Mouse (Mus musculus) adrenal gland, postnatal 36 days (tissue): ENCODE results near the gene Def8. TPM values are rescaled to one million over a fixed set of nuclear protein-coding genes. Genes with fewer than 3 reads are reported as not detected.

ENCODE experiments used
- DNase-seq, 2 experiments: peaks; one replicate each; pipeline ENCODE4 v3.0.0; 2021; ENCODE audit warnings: mixed read lengths in 1 of 2
- long read RNA-seq, 2 experiments: library from polyadenylated mRNA; stranded (forward); transcript quantifications; one replicate each; pipeline ENCODE4 v2.0.0; 2021; ENCODE audit warnings: borderline sequencing depth in 2 of 2
- total RNA-seq, 2 experiments: library from RNA; stranded (reverse); gene quantifications; 2 replicates each; pipeline ENCODE4 v1.2.3; 2021

The Def8 gene
- total RNA-seq: 10 to 100 TPM; 21.7 to 32.6 TPM
- long read RNA-seq, experiment 1, transcript Def8-202 (12 exons, 3,127 nt): major isoform, 7 of 16 reads
- long read RNA-seq, experiment 1, partial matches to known transcripts: 6 of 16 reads
- long read RNA-seq, experiment 1, other reads (novel, unspliced or antisense): 3 of 16 reads
- long read RNA-seq, experiment 2, transcript Def8-202 (12 exons, 3,127 nt): major isoform, 7 of 12 reads
- long read RNA-seq, experiment 2, partial matches to known transcripts: 1 of 12 reads
- long read RNA-seq, experiment 2, other reads (novel, unspliced or antisense): 1 of 12 reads

- no peak for DNase-seq
These were observed at the start of gene Def8 for GRCm38 (mm10) chr8:123423441-123423840. Gene Def8 (plus strand): TSS chr8:123423527.

DNA sequence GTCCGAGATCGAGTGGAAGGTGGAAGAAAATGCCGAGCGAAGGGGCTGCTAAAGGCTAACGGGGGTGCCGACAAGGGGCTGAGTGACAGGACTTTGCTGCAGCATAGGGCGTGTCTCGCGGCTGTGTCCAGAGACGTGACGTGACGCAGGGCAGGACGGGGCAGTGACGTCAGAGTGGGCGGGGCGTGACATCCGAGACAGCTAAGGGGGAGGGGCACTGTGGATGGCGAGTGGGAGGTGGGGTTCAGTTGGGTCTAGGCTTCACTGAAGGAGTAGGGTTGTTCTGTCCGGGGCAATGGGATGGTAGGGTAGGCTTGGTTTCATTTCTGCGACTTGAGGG lies 49.1 kb upstream of the Def8 start:
- peak; percentile 96 to 97 for DNase-seq

DNA sequence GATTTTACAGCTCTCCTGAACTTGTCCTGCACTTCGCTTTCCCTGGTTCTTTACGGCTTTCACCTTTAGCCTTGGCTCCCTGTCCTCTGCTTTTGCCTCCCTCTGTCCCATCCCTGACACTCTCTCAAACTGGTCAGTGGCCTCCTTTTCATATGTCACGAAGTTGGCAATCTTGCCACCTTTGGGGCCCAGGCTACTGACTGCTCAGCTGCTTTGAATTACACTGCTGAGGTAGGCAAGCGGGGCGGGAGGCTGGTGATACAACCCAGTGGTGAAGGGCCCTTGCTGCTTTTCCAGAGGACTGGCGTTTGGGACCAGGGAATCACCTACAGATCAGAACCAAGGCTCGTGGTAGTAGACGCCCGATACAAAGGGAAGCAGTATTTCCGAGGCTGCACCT lies 47.6 kb upstream of the Def8 start:
- no peak for DNase-seq

DNA sequence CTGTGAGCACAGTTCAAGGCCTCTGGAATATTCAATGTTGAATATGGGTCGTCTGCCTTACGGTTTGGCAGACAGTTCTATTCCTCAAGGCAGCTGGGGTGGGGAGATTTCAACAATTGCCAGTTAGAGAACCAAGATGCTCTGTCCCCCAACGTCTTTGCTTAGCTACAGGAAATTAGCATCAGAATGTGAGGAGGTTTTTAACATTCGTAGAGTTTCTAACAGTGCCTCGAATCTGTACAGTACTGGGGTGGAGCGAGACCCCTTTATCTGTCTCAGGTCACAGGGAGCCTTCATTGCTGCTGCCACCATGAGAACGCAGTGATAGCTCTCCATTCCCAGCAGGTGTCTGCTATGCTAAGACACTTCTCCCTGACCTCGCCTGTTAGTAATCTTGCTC lies 47.2 kb upstream of the Def8 start:
- DNase-seq: no peak

DNA sequence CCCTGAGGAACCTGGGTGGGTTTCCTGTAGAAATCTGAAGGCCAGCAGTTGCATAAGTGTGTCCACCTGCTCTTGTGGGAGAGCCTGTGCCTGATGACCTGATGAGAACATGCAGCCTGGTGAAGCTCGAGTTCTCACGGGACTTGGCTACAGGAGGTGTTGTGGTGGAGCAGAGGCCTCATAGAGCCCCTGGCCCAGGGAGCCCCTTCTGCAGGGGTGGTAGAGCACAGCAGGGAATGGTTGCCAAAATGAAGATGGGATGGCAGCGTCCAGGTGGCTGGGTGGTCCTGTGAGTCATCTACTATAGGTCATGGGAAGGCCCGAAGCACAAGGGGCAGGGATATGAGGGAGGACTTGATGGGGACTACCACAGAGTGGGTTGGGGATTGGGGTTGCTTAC lies 41.6 kb upstream of the Def8 start:
- no peak for DNase-seq

DNA sequence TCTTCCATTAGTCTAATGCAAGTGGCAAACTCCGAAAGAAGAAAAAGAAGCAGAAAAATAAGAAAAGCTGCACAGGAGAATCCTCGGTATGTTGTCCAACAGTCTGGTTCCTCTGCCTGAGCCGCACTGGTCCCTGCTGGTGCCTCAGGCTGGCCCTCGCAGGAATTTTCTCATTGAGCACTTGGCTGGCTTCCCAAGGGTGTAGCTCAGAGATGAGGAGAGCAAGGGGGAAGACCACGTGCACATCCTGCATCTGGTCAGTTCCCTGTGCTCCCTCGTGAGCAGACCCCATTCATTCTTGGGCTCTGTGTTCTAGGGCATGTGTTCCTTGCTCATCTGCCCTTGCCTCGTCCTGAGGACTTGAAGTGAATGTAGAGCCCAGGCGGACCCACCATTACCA lies 40.8 kb upstream of the Def8 start:
- no peak for DNase-seq

GRCm38 (mm10) chr8:123384883-123385540 lies 38.3 kb upstream of the Def8 start:
- DNase-seq: peak; percentile 48 to 54

- peak; percentile 55 to 65 for DNase-seq
These were observed 36.3 kb upstream of the Def8 start for GRCm38 (mm10) chr8:123387041-123387440.

GRCm38 (mm10) chr8:123387801-123388200 lies 35.5 kb upstream of the Def8 start:
- DNase-seq: peak in 1 of 2 experiments; percentile 62

DNA sequence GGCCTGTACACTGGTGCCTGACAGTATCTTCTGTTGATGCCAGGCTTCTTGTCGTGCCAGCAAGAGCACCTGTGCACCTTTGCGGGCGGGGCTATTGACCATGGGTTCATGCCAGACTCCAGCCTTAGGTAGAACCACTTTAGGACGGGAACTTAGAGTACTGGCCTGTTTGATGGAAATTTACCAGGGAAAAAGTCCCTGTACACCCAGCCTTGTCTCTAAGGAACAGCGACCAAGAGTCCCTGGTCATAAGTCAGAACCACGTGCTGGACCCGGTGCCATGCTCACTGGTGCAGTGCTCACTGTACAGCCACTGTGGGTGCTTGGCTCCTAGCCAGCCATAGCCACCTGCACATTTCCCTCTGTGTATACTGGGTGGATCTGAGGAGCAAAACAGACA lies 34.3 kb upstream of the Def8 start:
- DNase-seq: no peak

DNA sequence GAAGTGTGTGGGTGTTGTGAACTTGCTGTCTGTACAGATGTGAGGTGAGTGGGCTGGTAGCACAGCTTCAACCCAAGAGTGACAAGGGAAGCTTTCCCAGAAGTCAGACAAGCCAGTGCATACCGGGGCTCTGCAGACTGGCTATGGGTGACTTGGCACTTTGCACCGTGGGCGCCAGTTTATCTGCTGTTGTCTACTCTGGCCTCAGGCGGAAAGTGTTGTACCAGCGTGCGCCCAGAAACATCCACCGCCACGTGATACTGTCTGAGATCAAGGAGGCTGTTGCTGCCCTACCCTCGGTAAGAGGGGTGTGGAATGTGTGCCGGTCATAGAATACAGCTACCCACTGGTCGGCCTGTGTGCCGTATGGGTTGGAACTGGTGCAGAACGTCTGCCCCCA lies 25.0 kb upstream of the Def8 start:
- DNase-seq: no peak

DNA sequence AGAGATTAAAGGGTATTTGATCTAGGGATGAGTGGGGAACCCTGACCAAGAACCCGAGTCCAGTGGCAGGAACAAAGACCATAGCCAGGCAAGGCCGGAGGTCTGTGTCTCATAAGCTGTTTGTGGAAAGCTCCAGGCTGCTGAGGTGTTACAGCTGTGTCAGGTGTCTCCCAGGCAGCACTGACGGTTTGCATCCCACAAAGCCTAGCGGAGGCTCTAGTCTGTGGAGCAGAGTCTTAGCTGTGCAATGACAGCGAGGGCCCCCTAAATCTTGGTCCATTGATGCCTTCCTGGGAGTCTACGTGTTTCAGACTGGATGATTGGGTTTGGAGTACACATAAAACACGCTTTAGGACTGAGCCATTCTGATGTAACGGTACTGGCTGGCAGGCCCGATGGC lies 21.4 kb upstream of the Def8 start:
- no peak for DNase-seq

- DNase-seq: no peak
These were observed 20.5 kb upstream of the Def8 start for GRCm38 (mm10) chr8:123402730-123403326.

- no peak for DNase-seq
These were observed 18.8 kb upstream of the Def8 start for GRCm38 (mm10) chr8:123404521-123404920.

DNA sequence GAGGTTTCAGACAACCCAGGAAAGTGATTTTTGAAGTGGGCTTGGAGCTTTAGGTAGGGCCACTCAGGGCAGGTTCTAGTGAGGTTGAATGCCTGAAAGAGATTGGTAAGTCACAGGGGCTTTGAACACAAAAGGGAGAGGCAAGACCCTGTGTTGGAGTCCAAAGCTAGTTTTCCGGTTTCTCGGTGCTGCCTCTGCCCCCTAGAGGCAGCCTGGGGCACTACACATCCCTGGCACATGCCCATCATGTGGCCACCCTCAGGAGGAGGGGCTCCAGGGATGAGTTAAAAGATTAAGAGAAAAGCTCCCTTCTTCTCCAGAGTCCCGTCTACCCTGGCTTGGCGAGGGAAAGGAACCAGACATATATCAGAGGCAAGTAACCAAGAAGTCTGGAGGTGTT lies 16.5 kb upstream of the Def8 start, which contains the start of gene Mc1r:
Mc1r (plus strand) TSS at position 322 of the 400 bp plus-strand sequence.
- peak; percentile 68 to 80 for DNase-seq

DNA sequence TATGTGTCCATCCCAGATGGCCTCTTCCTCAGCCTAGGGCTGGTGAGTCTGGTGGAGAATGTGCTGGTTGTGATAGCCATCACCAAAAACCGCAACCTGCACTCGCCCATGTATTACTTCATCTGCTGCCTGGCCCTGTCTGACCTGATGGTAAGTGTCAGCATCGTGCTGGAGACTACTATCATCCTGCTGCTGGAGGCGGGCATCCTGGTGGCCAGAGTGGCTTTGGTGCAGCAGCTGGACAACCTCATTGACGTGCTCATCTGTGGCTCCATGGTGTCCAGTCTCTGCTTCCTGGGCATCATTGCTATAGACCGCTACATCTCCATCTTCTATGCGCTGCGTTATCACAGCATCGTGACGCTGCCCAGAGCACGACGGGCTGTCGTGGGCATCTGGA lies 15.7 kb upstream of the Def8 start:
- DNase-seq: no peak

- peak; percentile 80 to 81 for DNase-seq
These were observed 14.5 kb upstream of the Def8 start for GRCm38 (mm10) chr8:123408586-123409544.

- peak; percentile 67 to 74 for DNase-seq
These were observed 13.2 kb upstream of the Def8 start for GRCm38 (mm10) chr8:123410049-123410587.

- DNase-seq: no peak
These were observed 12.5 kb upstream of the Def8 start for GRCm38 (mm10) chr8:123410788-123411187.

DNA sequence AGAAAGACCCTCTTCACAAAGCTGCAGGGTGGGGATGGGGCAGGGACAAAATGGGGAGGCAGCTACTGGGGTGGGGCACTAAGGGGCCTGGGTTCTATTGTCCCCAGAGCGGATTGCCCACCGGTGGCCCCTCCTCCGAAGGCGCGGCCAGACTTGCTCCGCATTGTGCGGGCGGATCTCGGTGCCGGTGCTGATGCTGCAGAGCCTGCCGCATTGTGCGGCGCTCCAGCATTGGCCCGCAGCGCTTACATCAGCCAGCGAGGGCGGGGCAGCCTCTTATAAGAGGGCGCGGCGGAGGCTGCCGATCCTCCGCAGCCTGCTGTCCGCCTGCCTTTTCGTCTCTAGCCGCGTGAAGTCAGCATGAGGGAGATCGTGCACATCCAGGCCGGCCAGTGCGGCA lies 12.1 kb upstream of the Def8 start, which contains the start of gene Tubb3:
Tubb3 (plus strand) TSS at position 179 of the 400 bp plus-strand sequence.
- DNase-seq: peak; percentile 64 to 73

DNA sequence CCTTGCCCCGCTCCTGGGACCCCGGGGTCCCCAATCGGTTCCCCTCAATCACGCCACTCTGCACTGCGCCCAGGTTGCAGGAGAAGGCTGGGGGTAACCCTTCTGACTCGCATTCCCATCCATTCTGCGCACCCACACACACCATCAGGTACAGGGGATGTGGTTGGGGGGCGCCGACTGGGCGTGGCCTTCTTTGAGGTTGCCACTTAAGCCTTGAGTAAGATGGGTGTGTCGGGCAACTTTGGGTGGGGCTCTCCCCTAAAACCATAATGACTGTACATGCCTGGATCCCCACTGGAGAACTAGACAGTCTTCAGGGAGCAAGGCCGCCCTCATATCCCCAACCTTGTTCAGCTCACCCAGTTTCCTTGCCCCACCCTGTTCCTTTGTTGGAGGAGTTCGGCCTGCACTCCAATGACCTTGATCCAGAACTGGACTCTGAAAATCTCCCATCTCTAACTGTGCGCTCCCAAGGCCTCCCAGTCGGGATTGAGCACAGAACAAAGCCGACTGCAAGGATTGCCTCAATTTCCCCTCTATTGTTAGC lies 11.5 kb upstream of the Def8 start:
- no peak for DNase-seq
